In the genomic region with DNA sequence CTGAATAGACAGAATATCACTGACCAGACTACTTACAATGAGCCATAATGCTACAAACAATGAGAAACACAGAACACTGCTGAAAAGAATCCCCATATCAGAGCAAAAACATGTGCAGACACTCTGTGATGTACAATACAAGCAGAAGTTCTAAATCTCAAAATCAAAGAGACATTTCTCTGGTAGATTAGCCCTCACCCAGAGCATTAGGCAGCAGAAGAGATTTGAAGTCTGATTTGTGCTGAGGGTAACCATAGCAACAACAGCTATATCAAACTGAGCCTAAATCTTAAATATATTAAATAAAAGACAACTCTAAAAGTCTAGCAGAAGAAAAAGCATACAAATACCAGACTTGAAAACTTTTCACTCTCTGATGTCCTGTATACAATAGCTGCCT, we compare ENCODE assay signal across 18 mouse cellular contexts.
"Had no signal": no experiment of that assay in that cellular context is flagged by ENCODE, and none has a peak within 500 bp of the region (broad histone marks: within the 10 kb centered on the region; RNA-seq: fewer than 3 reads in every experiment).

No protein-coding gene starts in this region.

- DNase-seq: kidney, adult 2 months; kidney, postnatal 25 days; layer of hippocampus, postnatal 36 days; left cerebral cortex, postnatal 4 days; liver, postnatal 0 days; lung, embryonic 14.5 days; thymus, adult 18-20 months; thymus, postnatal 36 days had no signal

- H3K27me3 ChIP-seq: limb, embryonic 12.5 days; limb, embryonic 15.5 days; neural tube, embryonic 13.5 days had no signal

- ATAC-seq: liver, postnatal 0 days; lung, postnatal 0 days had no signal

- H3K4me3 ChIP-seq: left cerebral cortex, adult 2 months; limb, embryonic 12.5 days; limb, embryonic 15.5 days; myocyte; neural tube, embryonic 13.5 days had no signal

- H3K36me3 ChIP-seq: limb, embryonic 12.5 days; limb, embryonic 15.5 days; neural tube, embryonic 13.5 days had no signal

- H3K27ac ChIP-seq: kidney, postnatal 0 days; left cerebral cortex, adult 2 months; limb, embryonic 12.5 days; limb, embryonic 15.5 days; liver, embryonic 14.5 days; macrophage; neural tube, embryonic 13.5 days had no signal

- H3K9me3 ChIP-seq: limb, embryonic 12.5 days; limb, embryonic 15.5 days; neural tube, embryonic 13.5 days had no signal

- H3K9ac ChIP-seq: limb, embryonic 12.5 days; limb, embryonic 15.5 days; liver, embryonic 14.5 days; liver, postnatal 0 days; lung, embryonic 14.5 days; neural tube, embryonic 13.5 days had no signal

- H3K4me1 ChIP-seq: limb, embryonic 12.5 days; limb, embryonic 15.5 days; neural tube, embryonic 13.5 days had no signal

- H3K4me2 ChIP-seq: limb, embryonic 12.5 days; limb, embryonic 15.5 days; liver, embryonic 11.5 days; lung, embryonic 14.5 days; neural tube, embryonic 13.5 days had no signal
